Mouse (Mus musculus): Measurements from ENCODE around the gene Sp1.

The Sp1 gene

GRCm38 (mm10) chr15:102405489-102406195, at the start of gene Sp1:
Gene Sp1 (plus strand): TSS chr15:102406143.
- peak; percentile 100 for DNase-seq

- no peak for DNase-seq
Observed at GRCm38 (mm10) chr15:102356501-102357325, 49.2 kb upstream of the Sp1 start.

- no peak for DNase-seq
Observed at GRCm38 (mm10) chr15:102358126-102358525, 47.8 kb upstream of the Sp1 start.

GRCm38 (mm10) chr15:102358834-102359233, 47.1 kb upstream of the Sp1 start:
- DNase-seq = no peak

- no peak for DNase-seq
Observed at GRCm38 (mm10) chr15:102362648-102363047, 43.3 kb upstream of the Sp1 start.

- DNase-seq = no peak
Observed at GRCm38 (mm10) chr15:102364678-102365077, 41.3 kb upstream of the Sp1 start.

- DNase-seq = no peak
Observed at GRCm38 (mm10) chr15:102366238-102366637, 39.7 kb upstream of the Sp1 start.

- DNase-seq = no peak
Observed at GRCm38 (mm10) chr15:102366733-102367344, 39.1 kb upstream of the Sp1 start, which contains the start of gene Sp7. Gene Sp7 (minus strand): TSS chr15:102367182.

GRCm38 (mm10) chr15:102369972-102370371, 36.0 kb upstream of the Sp1 start:
- no peak for DNase-seq

- no peak for DNase-seq
Observed at GRCm38 (mm10) chr15:102370727-102371126, 35.2 kb upstream of the Sp1 start.

GRCm38 (mm10) chr15:102376453-102377162, 29.3 kb upstream of the Sp1 start:
- DNase-seq = no peak

GRCm38 (mm10) chr15:102377163-102377543, 28.8 kb upstream of the Sp1 start:
- DNase-seq = peak; percentile 86

- DNase-seq = peak; percentile 75
Observed at GRCm38 (mm10) chr15:102377810-102378262, 28.1 kb upstream of the Sp1 start.

GRCm38 (mm10) chr15:102381575-102381974, 24.4 kb upstream of the Sp1 start:
- peak; percentile 72 for DNase-seq

- no peak for DNase-seq
Observed at GRCm38 (mm10) chr15:102383671-102384070, 22.3 kb upstream of the Sp1 start.

GRCm38 (mm10) chr15:102386640-102387039, 19.3 kb upstream of the Sp1 start:
- DNase-seq = no peak

GRCm38 (mm10) chr15:102388942-102389341, 17.0 kb upstream of the Sp1 start:
- no peak for DNase-seq

GRCm38 (mm10) chr15:102392520-102392919, 13.4 kb upstream of the Sp1 start:
- no peak for DNase-seq

- DNase-seq = no peak
Observed at GRCm38 (mm10) chr15:102393584-102394014, 12.3 kb upstream of the Sp1 start.

- peak; percentile 31 for DNase-seq
Observed at GRCm38 (mm10) chr15:102395061-102395460, 10.9 kb upstream of the Sp1 start.

- no peak for DNase-seq
Observed at GRCm38 (mm10) chr15:102398629-102399028, 7.3 kb upstream of the Sp1 start.
